Mouse (Mus musculus) lung, postnatal 25 days (tissue): Measurements from ENCODE around the gene Dut.

Experiments
- DNase-seq: peaks from one replicate; pipeline ENCODE4 v3.0.0; 2022; ENCODE audit warnings: low spot score

Dut gene

GRCm38 (mm10) chr2:125304746-125305145 is 57.8 kb downstream of the Dut start:
- no peak for DNase-seq

GRCm38 (mm10) chr2:125305671-125306070 is 58.7 kb downstream of the Dut start:
- no peak for DNase-seq
